23 mouse cellular contexts compared by ENCODE assay signal in the genomic region with DNA sequence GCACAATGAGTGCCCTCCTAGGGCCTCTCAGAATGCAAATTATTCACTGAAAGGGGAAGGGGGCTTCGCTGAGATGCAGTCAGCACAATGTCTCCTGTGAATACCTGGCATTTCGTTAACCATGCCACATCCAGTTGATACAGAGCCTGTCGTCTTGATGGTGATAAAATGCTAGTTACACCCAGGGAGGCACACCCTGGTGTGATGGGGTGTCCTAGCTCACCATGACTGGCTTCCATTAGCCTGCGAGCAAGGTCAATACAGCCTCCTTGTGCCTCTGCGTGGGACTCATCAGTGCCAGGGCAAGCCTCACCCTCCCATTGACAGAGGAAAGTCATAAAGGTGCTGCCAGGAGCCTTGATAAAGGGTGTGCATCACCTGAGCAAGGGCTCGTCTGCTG. TPM values are rescaled to one million over a fixed set of nuclear protein-coding genes. Genes with fewer than 3 reads are reported as not detected.
DNase-seq lines count a peak whose midpoint lies in the region; ATAC-seq and TF ChIP-seq lines count a peak whose summit lies in the region.
"Had no signal": no experiment of that assay in that cellular context is flagged by ENCODE, and none has a peak within 500 bp of the region (broad histone marks: within the 10 kb centered on the region; RNA-seq: fewer than 3 reads in every experiment).

No protein-coding gene starts in this region.

- no peak for DNase-seq in liver, embryonic 13.5 days
- no peak for DNase-seq in layer of hippocampus, postnatal 25 days (ENCODE audit: extremely low spot score in 1 of 2, low spot score in 1 of 2)
- DNase-seq in heart, adult 2 months: no peak
- DNase-seq in lung, adult 2 months: no peak
- DNase-seq: adrenal gland, postnatal 36 days; B cell, adult 2 months; cerebellum, adult 18-20 months; cerebellum, postnatal 10 days; gastrocnemius, adult 2 months; gastrocnemius, postnatal 36 days; heart, postnatal 10 days; lung, postnatal 36 days; right cerebral cortex, postnatal 4 days had no signal

- H3K9ac ChIP-seq in liver, embryonic 13.5 days: peak overlapping the region; percentile 46
- H3K9ac ChIP-seq in neural tube, embryonic 14.5 days (replicated peaks; ENCODE audit: low read depth, low read length): no peak overlapping the region
- no peak overlapping the region for H3K9ac ChIP-seq in heart, adult 2 months (ENCODE audit: low read depth, low read length)
- H3K9ac ChIP-seq: heart, embryonic 13.5 days; intestine, embryonic 15.5 days; limb, embryonic 15.5 days; midbrain, embryonic 12.5 days had no signal

- no peaks in the 10 kb centered on the region for H3K27me3 ChIP-seq in erythroblast, embryonic 14.5 days (ENCODE audit: control insufficient read depth)
- H3K27me3 ChIP-seq in liver, embryonic 13.5 days: no peaks in the 10 kb centered on the region
- no peaks in the 10 kb centered on the region for H3K27me3 ChIP-seq in neural tube, embryonic 14.5 days (ENCODE audit: control insufficient read depth, insufficient read depth, low read length)
- no peaks in the 10 kb centered on the region for H3K27me3 ChIP-seq in heart, adult 2 months (ENCODE audit: control insufficient read depth, insufficient read depth, low read length)
- H3K27me3 ChIP-seq: heart, embryonic 13.5 days; intestine, embryonic 15.5 days; limb, embryonic 15.5 days; midbrain, embryonic 12.5 days had no signal

- H3K79me2 ChIP-seq in heart, adult 2 months (replicated peaks; ENCODE audit: control insufficient read depth, insufficient read depth, low read length): no peaks in the 10 kb centered on the region

- H3K4me3 ChIP-seq in erythroblast, embryonic 14.5 days (replicated peaks): peak overlapping the region; percentile 32
- no peak overlapping the region for H3K4me3 ChIP-seq in liver, embryonic 13.5 days (replicated peaks)
- no peak overlapping the region for H3K4me3 ChIP-seq in neural tube, embryonic 14.5 days (ENCODE audit: low read depth, low read length)
- no peak overlapping the region for H3K4me3 ChIP-seq in heart, adult 2 months
- H3K4me3 ChIP-seq in lung, adult 2 months (replicated peaks; ENCODE audit: extremely low read depth, low read depth, low read length): no peak overlapping the region
- H3K4me3 ChIP-seq: gastrocnemius, adult 2 months; heart, embryonic 13.5 days; intestine, embryonic 15.5 days; limb, embryonic 10.5 days; limb, embryonic 15.5 days; midbrain, embryonic 12.5 days had no signal

- H3K36me3 ChIP-seq in erythroblast, embryonic 14.5 days (ENCODE audit: control insufficient read depth): peaks cover 96% of the 10 kb centered on the region
- peaks cover 58% of the 10 kb centered on the region for H3K36me3 ChIP-seq in liver, embryonic 13.5 days
- no peaks in the 10 kb centered on the region for H3K36me3 ChIP-seq in neural tube, embryonic 14.5 days (ENCODE audit: control insufficient read depth, insufficient read depth, low read length)
- no peaks in the 10 kb centered on the region for H3K36me3 ChIP-seq in heart, adult 2 months (ENCODE audit: control insufficient read depth, insufficient read depth, low read length)
- H3K36me3 ChIP-seq: limb, embryonic 10.5 days; midbrain, embryonic 12.5 days had no signal

- H3K4me1 ChIP-seq in erythroblast, embryonic 14.5 days (ENCODE audit: control insufficient read depth): peaks cover 70% of the 10 kb centered on the region
- H3K4me1 ChIP-seq in liver, embryonic 13.5 days (replicated peaks): peaks cover 36% of the 10 kb centered on the region
- H3K4me1 ChIP-seq in neural tube, embryonic 14.5 days (ENCODE audit: control insufficient read depth, insufficient read depth, low read length): no peaks in the 10 kb centered on the region
- no peaks in the 10 kb centered on the region for H3K4me1 ChIP-seq in heart, adult 2 months (ENCODE audit: control insufficient read depth, insufficient read depth, low read length)
- no peaks in the 10 kb centered on the region for H3K4me1 ChIP-seq in lung, adult 2 months (ENCODE audit: control insufficient read depth, insufficient read depth, low read length)
- H3K4me1 ChIP-seq: heart, embryonic 13.5 days; intestine, embryonic 15.5 days; limb, embryonic 10.5 days; limb, embryonic 15.5 days had no signal

- H3K27ac ChIP-seq in liver, embryonic 13.5 days: peak overlapping the region; percentile 67
- H3K27ac ChIP-seq in neural tube, embryonic 14.5 days (ENCODE audit: low read depth, low read length): no peak overlapping the region
- H3K27ac ChIP-seq in heart, adult 2 months: no peak overlapping the region
- H3K27ac ChIP-seq: gastrocnemius, adult 2 months; heart, embryonic 13.5 days; intestine, embryonic 15.5 days; limb, embryonic 10.5 days; limb, embryonic 15.5 days; midbrain, embryonic 12.5 days had no signal

- H3K9me3 ChIP-seq in erythroblast, embryonic 14.5 days (ENCODE audit: control insufficient read depth, low read length): no peaks in the 10 kb centered on the region
- H3K9me3 ChIP-seq in liver, embryonic 13.5 days (replicated peaks): no peaks in the 10 kb centered on the region
- H3K9me3 ChIP-seq in neural tube, embryonic 14.5 days (ENCODE audit: control insufficient read depth, low read length): no peaks in the 10 kb centered on the region
- H3K9me3 ChIP-seq: heart, embryonic 13.5 days; intestine, embryonic 15.5 days; limb, embryonic 10.5 days; limb, embryonic 15.5 days; midbrain, embryonic 12.5 days had no signal

- WGBS in liver, embryonic 13.5 days (ENCODE audit: insufficient replicate concordance): 58% methylated on average over 6 of the region's 6 CpGs
- WGBS in neural tube, embryonic 14.5 days: 37% methylated on average over 6 of the region's 6 CpGs
- 88% methylated on average over 6 of the region's 6 CpGs for WGBS in heart, adult 2 months
- WGBS in lung, adult 2 months: 84% methylated on average over 6 of the region's 6 CpGs

- TF ChIP-seq POLR2A in heart, adult 2 months (IDR thresholded peaks at IDR 0.05; ENCODE audit: insufficient read depth, low read depth, low read length): no peak
- TF ChIP-seq POLR2A in lung, adult 2 months (IDR thresholded peaks at IDR 0.05; ENCODE audit: borderline replicate concordance, extremely low read depth, low read depth, low read length): no peak

- no peak for TF ChIP-seq EP300 in heart, adult 2 months (IDR thresholded peaks at IDR 0.05; ENCODE audit: insufficient read depth, low read depth, low read length)

- intact Hi-C loops in heart, adult 2 months (cut with DNase I): no loop called here

- ATAC-seq in erythroblast, adult 5-6 weeks (replicated peaks; ENCODE audit: low FRiP score, poor library complexity, severe bottlenecking): peak; percentile 74
- peak; percentile 97 for ATAC-seq in liver, embryonic 13.5 days (ENCODE audit: low read depth)
- ATAC-seq in neural tube, embryonic 14.5 days (ENCODE audit: low read depth): peak; percentile 50; the same call in 1 of the 2 replicates
- ATAC-seq: forebrain, embryonic 14.5 days; hindbrain, embryonic 16.5 days; intestine, embryonic 15.5 days had no signal

- H3K4me2 ChIP-seq in liver, embryonic 13.5 days: peak overlapping the region; percentile 38
- no peak overlapping the region for H3K4me2 ChIP-seq in neural tube, embryonic 14.5 days (ENCODE audit: low read depth, low read length)
- H3K4me2 ChIP-seq: heart, embryonic 13.5 days; intestine, embryonic 15.5 days; limb, embryonic 15.5 days; midbrain, embryonic 12.5 days had no signal

- no peak for TF ChIP-seq CTCF in heart, adult 2 months (IDR thresholded peaks at IDR 0.05)
- TF ChIP-seq CTCF in lung, adult 2 months (IDR thresholded peaks at IDR 0.05; ENCODE audit: insufficient read depth, low read length): no peak

RNA-seq across cellular contexts. Expression of a gene that starts 26.5 kb away (rescaled TPM):
- 51.4 and 53.0 TPM in 2 replicates for total RNA-seq in erythroblast, adult 5-6 weeks (2015; ENCODE audit: low replicate concordance)
- 84.8 and 110 TPM in 2 replicates for total RNA-seq in erythroblast, adult 5-6 weeks (2017; ENCODE audit: low replicate concordance)
- polyA plus RNA-seq in erythroblast, embryonic 14.5 days (2012): 14.9 TPM in 2 replicates
- 37.8 and 40.4 TPM in 2 replicates for polyA plus RNA-seq in liver, embryonic 13.5 days (2015; fragmentation: Nextera tagmentation; extraction: Ambion mirVana)
- 32.3 and 42.2 TPM in 2 replicates for polyA plus RNA-seq in neural tube, embryonic 14.5 days (2014; fragmentation: Nextera tagmentation; extraction: Ambion mirVana)
- total RNA-seq in layer of hippocampus, postnatal 25 days (2021): 10 to 100 TPM; 62.7 to 74.4 TPM
- 1 to 10 TPM; 7.9 to 8.0 TPM for total RNA-seq in heart, adult 2 months (2021)
- polyA plus RNA-seq in heart, adult 2 months (2012; rRNA removed): 9.3 and 10.0 TPM in 2 replicates
- polyA plus RNA-seq in lung, adult 2 months (2012; rRNA removed): 92.8 and 108 TPM in 2 replicates
